Mouse (Mus musculus) ES-Bruce4 (cell line): ENCODE measurements around the gene Prkn.

ENCODE experiments used
- CTCF ChIP-seq: IDR thresholded peaks from one replicate; pipeline ENCODE4 v1.8.1; 2011; ENCODE audit warnings: low read depth, low read length
- POLR2A ChIP-seq: IDR thresholded peaks from one replicate; pipeline ENCODE4 v1.8.1; 2011; ENCODE audit warnings: low read length; ENCODE audit not compliant: insufficient read depth

GRCm38 (mm10) chr17:11656878-11657277 is 816.7 kb downstream of the Prkn start:
- no peak for TF ChIP-seq CTCF
- no peak for TF ChIP-seq POLR2A
